Mouse (Mus musculus): ENCODE measurements around the gene Ppt2. TPM values are rescaled to one million over a fixed set of nuclear protein-coding genes. Genes with fewer than 3 reads are reported as not detected.

The Ppt2 gene
- polyA plus RNA-seq, 1 experiment from 2014 or later, result 10.7 TPM

DNA sequence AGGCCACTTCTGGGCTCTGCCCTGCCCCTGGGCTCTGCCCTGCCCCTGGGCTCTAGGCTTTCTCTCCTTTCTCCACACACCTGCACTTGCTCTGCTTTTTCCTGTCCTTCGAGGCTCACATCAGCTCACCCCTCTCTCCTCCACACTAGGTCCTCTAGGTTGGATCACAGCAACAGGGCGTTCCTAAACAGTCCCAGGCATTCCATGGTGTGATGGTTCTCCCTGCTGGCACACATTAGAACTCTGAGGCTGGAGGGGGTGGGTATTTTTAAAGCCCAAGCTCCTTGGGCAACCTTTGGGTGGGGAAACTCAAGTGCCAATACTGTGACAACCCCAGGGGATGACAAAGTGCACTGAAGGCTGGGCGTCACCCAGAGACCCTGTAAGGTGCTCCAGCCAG lies 9.1 kb upstream of the Ppt2 start:
- H3K4me3 ChIP-seq (replicated peaks), result no peak overlapping the region
- no peak overlapping the region for H3K4me2 ChIP-seq
- H3K27ac ChIP-seq (replicated peaks), result no peak overlapping the region
- peaks cover 6% of the 10 kb centered on the region for H3K4me1 ChIP-seq (replicated peaks)
- H3K9me3 ChIP-seq (replicated peaks), result no peaks in the 10 kb centered on the region
- peaks cover 21% of the 10 kb centered on the region for H3K27me3 ChIP-seq
- H3K9ac ChIP-seq, result no peak overlapping the region
- no peaks in the 10 kb centered on the region for H3K36me3 ChIP-seq (replicated peaks)
- no peak for ATAC-seq (ENCODE audit: insufficient read depth)
- WGBS (ENCODE audit: insufficient replicate concordance), result 52% methylated on average over 3 of the region's 3 CpGs

DNA sequence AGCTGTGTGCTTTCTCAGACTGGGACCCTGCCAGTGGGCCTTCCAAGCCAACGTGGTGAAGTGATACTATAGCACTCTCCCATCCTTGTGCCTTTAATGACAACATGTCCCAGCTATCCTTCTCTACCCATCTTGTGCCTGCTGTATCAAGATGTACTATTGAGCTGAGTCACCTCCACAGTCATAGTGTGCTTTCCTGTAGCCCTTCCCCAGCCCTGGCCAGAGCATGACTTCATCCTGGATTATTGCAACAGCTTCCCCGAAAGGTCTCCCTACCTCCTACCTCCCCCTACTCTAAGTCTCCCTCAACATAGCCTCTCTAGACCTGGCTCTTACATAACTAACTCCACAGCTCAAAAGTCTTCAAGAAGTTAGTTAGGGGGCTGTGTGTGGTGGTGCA lies 7.4 kb upstream of the Ppt2 start:
- no peak overlapping the region for H3K27ac ChIP-seq (replicated peaks)
- ATAC-seq (ENCODE audit: insufficient read depth), result no peak
- H3K4me3 ChIP-seq (replicated peaks), result no peak overlapping the region
- H3K4me1 ChIP-seq (replicated peaks), result peaks cover 23% of the 10 kb centered on the region
- H3K9ac ChIP-seq, result no peak overlapping the region
- WGBS (ENCODE audit: insufficient replicate concordance), result 34% methylated on average over 2 of the region's 2 CpGs
- H3K36me3 ChIP-seq (replicated peaks), result no peaks in the 10 kb centered on the region
- H3K27me3 ChIP-seq, result peaks cover 39% of the 10 kb centered on the region
- H3K9me3 ChIP-seq (replicated peaks), result no peaks in the 10 kb centered on the region
- H3K4me2 ChIP-seq, result no peak overlapping the region

DNA sequence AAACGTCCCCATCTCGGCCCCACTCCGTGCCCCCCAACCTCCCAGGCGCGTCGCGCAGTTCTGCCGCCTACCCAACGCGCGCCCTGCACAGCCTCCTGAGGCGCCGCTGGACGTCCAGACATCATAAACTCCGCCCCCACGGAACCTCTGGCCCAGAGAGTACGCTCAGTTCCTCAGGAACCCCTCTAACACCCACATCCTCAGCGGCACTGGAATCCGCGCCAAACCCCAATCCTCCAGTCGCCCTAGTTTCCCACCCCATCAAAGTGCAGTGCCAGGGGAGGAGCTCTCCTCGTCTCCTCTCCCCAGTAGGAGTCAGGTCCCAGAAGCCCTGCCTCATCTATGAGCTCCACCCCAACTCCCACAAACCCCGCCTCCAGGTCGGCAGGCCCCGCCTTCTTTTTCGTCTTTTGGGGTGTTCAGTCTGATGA lies 4.0 kb upstream of the Ppt2 start:
- 1% methylated on average over 26 of the region's 26 CpGs for WGBS (ENCODE audit: insufficient replicate concordance)
- Histone ChIP-seq H3K9me3 (replicated peaks) (no peaks in the 10 kb centered on the region), H3K4me3 (replicated peaks) (peak overlapping the region; percentile 38), H3K4me1 (replicated peaks) (peaks cover 46% of the 10 kb centered on the region), H3K27me3 (peaks cover 68% of the 10 kb centered on the region), H3K36me3 (replicated peaks) (no peaks in the 10 kb centered on the region), H3K9ac (no peak overlapping the region), H3K4me2 (peak overlapping the region; percentile 64), H3K27ac (replicated peaks) (no peak overlapping the region)
- 0 out of 2 replicates have a peak, but pooled peaks have one; percentile 22 for ATAC-seq (ENCODE audit: insufficient read depth)

DNA sequence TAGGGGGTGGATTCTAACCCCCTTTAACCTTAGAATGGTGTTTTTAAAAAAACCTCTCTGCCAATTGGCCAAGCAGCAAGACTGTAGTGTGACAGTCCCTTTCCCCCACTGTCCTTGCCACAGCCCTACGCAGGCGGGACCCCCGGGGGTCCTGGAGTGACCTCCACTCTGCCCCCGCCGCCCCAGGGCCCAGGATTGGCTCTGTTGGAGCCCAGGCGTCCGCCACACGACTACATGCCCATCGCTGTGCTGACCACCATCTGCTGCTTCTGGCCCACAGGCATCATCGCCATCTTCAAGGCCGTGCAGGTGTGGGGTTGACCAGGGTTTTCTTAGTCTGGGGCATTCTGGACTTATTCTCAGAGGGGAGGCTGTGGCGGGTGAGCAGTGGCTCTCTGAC lies 3.3 kb upstream of the Ppt2 start:
- H3K9me3 ChIP-seq (replicated peaks), result no peaks in the 10 kb centered on the region
- peak overlapping the region; percentile 38 for H3K4me3 ChIP-seq (replicated peaks)
- no peak overlapping the region for H3K27ac ChIP-seq (replicated peaks)
- H3K4me1 ChIP-seq (replicated peaks), result peaks cover 53% of the 10 kb centered on the region
- H3K4me2 ChIP-seq, result peak overlapping the region; percentile 64
- H3K36me3 ChIP-seq (replicated peaks), result no peaks in the 10 kb centered on the region
- WGBS (ENCODE audit: insufficient replicate concordance), result 12% methylated on average over 12 of the region's 12 CpGs
- H3K27me3 ChIP-seq, result peaks cover 68% of the 10 kb centered on the region
- no peak for ATAC-seq (ENCODE audit: insufficient read depth)
- H3K9ac ChIP-seq, result no peak overlapping the region

DNA sequence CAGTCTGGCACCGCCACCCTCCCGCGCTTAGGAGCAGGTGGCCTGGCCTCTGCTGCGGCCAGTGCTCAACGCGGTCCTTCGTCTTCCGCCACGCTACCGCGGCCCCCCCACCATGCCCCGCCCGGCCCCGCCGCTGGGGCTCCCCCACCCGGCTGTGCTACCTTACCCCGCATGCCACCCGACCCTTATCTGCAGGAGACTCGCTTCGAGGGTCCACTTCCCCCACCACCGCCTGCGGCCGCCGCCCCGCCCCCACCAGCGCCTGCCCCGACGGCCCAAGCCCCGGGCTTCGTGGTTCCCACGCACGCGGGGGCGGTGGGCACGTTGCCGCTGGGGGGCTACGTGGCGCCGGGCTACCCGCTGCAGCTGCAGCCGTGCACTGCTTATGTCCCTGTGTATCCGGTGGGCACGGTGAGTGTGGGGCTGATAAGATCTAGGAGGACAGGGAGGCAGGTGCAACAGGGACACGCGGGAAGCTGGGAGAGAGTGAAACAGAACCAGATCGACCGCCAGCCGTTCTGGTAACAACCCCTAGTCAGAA lies 2.5 kb upstream of the Ppt2 start:
- H3K9ac ChIP-seq, result no peak overlapping the region
- H3K27me3 ChIP-seq, result peaks cover 68% of the 10 kb centered on the region
- WGBS (ENCODE audit: insufficient replicate concordance), result 2% methylated on average over 48 of the region's 48 CpGs
- H3K4me1 ChIP-seq (replicated peaks), result peaks cover 61% of the 10 kb centered on the region
- H3K9me3 ChIP-seq (replicated peaks), result no peaks in the 10 kb centered on the region
- no peaks in the 10 kb centered on the region; the same call in 1 of the 2 replicates for H3K36me3 ChIP-seq (replicated peaks)
- H3K4me2 ChIP-seq, result peak overlapping the region; percentile 58
- H3K27ac ChIP-seq (replicated peaks), result no peak overlapping the region
- H3K4me3 ChIP-seq (replicated peaks), result peak overlapping the region; percentile 34; the same call in 1 of the 2 replicates
- no peak for ATAC-seq (ENCODE audit: insufficient read depth)

DNA sequence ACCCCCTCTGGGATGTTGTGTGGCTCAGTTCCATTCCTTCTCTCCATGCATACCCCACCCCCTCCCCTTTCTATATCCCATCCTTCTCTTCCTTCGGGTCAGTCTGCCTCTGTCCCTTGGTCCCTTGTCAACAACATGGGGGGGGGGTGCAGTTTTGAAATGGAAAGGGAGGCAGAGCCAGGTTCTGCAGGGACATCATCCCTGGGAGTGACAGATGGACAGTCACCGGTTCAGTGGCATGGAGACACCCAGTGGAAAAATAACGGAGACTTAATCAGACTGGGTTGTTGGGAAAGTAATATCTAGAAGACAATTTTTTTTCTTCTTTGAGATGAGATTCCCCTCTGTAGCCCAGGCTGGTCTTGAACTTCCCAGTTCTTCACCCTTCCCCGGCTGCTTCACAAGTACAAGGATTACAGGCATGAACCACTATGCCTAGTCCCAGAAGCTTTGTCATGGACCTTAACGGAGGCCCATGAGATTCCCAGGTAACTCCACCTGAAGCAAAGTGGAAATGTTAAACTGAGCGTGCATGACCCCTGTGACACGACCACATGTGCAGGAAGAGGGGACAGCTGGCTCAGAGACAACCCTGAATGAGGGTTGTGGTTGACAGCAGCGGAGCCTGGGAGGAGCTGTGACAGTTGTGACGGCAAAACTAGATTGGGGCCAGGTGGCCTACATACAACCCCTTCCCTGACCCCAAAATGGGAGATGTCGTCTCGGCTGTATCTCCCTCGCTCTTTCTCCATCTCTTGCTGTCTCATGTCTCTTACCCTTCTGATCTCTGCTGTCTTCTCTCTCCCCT lies 1.7 kb upstream of the Ppt2 start:
- Histone ChIP-seq H3K9ac (no peak overlapping the region), H3K36me3 (replicated peaks) (peaks cover 6% of the 10 kb centered on the region), H3K27me3 (peaks cover 68% of the 10 kb centered on the region), H3K27ac (replicated peaks) (no peak overlapping the region), H3K9me3 (replicated peaks) (no peaks in the 10 kb centered on the region), H3K4me2 (peak overlapping the region; percentile 58), H3K4me1 (replicated peaks) (peaks cover 63% of the 10 kb centered on the region), H3K4me3 (replicated peaks) (no peak overlapping the region)
- ATAC-seq (ENCODE audit: insufficient read depth), result no peak
- WGBS (ENCODE audit: insufficient replicate concordance), result 9% methylated on average over 12 of the region's 12 CpGs

DNA sequence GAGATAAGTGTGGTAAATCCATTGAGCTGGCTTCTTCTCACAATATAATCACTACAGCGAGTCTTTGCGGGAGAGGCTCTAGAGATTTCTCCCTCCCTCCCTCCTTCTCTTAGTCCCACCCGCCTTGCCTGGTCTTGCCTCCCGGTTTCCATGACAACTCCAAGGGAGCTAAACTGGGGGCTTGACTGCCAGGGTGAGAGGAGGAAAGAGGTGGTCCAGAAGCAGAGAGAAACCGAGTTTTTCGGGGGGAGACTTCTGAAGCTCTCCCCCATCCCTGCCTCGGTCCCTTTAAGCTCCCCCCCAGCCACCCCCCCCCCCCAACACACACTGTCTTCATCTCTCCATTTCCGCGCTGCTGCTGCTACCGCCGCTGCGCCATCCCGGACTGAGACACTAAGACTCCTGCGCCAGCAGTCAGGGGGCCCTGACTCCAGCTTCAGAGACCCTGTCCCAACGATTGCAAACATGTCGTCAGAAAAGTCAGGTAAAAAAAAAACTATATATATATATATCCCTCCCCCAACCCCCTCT lies 976 bp upstream of the Ppt2 start, which contains the start of gene Prrt1:
Gene Prrt1, plus strand, starts transcription at position 313 of the 531 bp plus-strand sequence.
- peak within 1 kb of the TSS; percentile 66 for H3K4me3 ChIP-seq (replicated peaks)
- ATAC-seq (ENCODE audit: insufficient read depth), result no peak
- H3K27me3 ChIP-seq, result peaks cover 68% of the 10 kb centered on the region
- 13% methylated on average over 16 of the region's 16 CpGs for WGBS (ENCODE audit: insufficient replicate concordance)
- H3K27ac ChIP-seq (replicated peaks), result no peak within 1 kb of the TSS
- peaks cover 6% of the 10 kb centered on the region for H3K36me3 ChIP-seq (replicated peaks)
- no peaks in the 10 kb centered on the region for H3K9me3 ChIP-seq (replicated peaks)
- no peak within 1 kb of the TSS for H3K9ac ChIP-seq
- H3K4me2 ChIP-seq, result peak within 1 kb of the TSS; percentile 89
- peaks cover 63% of the 10 kb centered on the region for H3K4me1 ChIP-seq (replicated peaks)

DNA sequence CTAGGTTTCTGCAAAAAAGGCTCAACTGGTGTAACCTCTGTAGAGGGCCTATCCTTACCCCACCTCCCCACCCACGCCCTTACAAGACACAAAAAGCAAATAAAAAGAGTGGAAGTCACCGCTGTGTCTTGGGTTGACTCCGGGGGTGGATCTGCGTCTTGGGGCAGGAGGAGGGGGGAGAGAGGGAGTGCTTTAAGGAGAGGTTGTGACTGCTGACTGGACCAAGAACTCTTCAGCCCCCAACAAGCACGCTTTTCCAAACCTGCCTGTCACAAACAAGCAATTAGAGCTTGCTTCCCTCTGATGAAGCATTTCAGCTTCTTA lies 296 bp upstream of the Ppt2 start:
- H3K27ac ChIP-seq (replicated peaks), result no peak overlapping the region
- peaks cover 63% of the 10 kb centered on the region for H3K27me3 ChIP-seq
- 46% methylated on average over 5 of the region's 5 CpGs for WGBS (ENCODE audit: insufficient replicate concordance)
- no peak for ATAC-seq (ENCODE audit: insufficient read depth)
- H3K4me2 ChIP-seq, result peak overlapping the region; percentile 89
- H3K4me3 ChIP-seq (replicated peaks), result no peak overlapping the region; the same call in 1 of the 2 replicates
- no peaks in the 10 kb centered on the region for H3K9me3 ChIP-seq (replicated peaks)
- H3K36me3 ChIP-seq (replicated peaks), result peaks cover 8% of the 10 kb centered on the region
- no peak overlapping the region for H3K9ac ChIP-seq
- H3K4me1 ChIP-seq (replicated peaks), result peaks cover 66% of the 10 kb centered on the region

DNA sequence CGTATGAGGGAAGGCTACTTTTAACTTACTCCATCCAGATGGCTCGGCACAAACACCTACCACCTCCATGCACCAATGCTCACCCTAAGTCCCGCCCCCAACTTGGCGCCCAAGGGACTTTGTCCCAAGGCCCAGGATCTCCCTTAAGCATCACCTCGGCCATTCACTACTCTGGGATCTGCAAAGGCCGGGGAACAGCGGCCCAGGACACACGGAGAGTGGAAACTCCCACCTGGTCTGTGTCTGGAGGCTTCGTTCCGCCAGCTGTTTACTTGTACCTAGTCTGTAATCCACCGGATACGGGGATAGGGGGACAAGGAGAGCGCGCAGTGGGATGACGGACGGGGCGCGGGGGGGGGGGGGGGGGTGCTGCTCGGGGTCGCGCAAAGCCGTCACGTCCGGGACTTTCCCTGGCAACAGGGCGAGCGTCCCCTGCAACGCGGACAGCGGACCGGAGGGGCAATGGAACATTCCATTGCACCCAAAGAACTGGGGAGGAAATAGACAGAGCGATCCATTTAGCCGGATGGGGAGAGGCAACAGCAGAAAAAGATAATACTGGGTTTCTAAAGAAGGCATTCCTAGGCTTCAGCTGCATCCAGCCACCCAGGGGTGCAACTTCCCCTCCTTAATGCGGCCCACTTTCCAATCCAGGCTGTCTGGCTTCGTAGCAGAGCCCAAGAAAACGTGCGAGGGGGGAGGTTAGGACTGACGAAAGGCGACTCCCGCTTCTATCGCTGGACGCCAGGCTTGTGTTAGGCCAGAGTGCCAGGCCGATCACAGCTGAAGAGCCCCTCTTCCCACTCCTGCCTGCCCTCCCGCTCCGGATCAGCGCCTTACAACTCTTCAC lies 992 bp downstream of the Ppt2 start:
- Histone ChIP-seq H3K27ac (replicated peaks) (peak overlapping the region; percentile 77), H3K4me2 (peak overlapping the region; percentile 89), H3K4me3 (replicated peaks) (peak overlapping the region; percentile 66), H3K36me3 (replicated peaks) (peaks cover 15% of the 10 kb centered on the region), H3K9ac (peak overlapping the region; percentile 68), H3K4me1 (replicated peaks) (peaks cover 70% of the 10 kb centered on the region), H3K9me3 (replicated peaks) (no peaks in the 10 kb centered on the region), H3K27me3 (peaks cover 50% of the 10 kb centered on the region)
- peak; percentile 69 for ATAC-seq (ENCODE audit: insufficient read depth)
- under 1% methylated on average over 44 of the region's 45 CpGs for WGBS (ENCODE audit: insufficient replicate concordance)

DNA sequence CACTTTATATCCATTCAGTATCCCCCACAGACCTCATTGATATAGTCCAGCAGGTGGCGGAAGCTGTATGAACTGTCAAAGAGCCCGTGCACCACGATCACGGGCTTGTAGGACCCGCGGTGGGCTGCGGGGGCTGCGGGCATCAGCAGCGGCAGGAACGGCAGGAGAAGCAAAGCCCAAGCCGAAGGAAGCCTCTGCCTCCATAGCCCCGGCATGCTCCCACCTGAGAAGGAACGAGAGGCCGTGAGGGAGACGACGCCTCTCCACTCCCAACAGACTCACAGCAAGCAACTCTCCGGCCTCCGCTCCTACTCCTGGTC lies 1.6 kb downstream of the Ppt2 start:
- Histone ChIP-seq H3K9ac (peak overlapping the region; percentile 68), H3K9me3 (replicated peaks) (no peaks in the 10 kb centered on the region), H3K36me3 (replicated peaks) (peaks cover 18% of the 10 kb centered on the region), H3K27me3 (peaks cover 44% of the 10 kb centered on the region), H3K4me2 (peak overlapping the region; percentile 89), H3K4me1 (replicated peaks) (peaks cover 68% of the 10 kb centered on the region), H3K4me3 (replicated peaks) (peak overlapping the region; percentile 66), H3K27ac (replicated peaks) (peak overlapping the region; percentile 77)
- ATAC-seq (ENCODE audit: insufficient read depth), result no peak
- WGBS (ENCODE audit: insufficient replicate concordance), result under 1% methylated on average over 18 of the region's 18 CpGs

Measured in liver, embryonic 15.5 days (tissue).